Mouse (Mus musculus) E14TG2a.4 (cell line): ENCODE measurements around the gene Tnfrsf18.

Experiments
- H3K27me3 ChIP-seq: 2 replicates; pipeline ENCODE4 v1.6.1; 2014; ENCODE audit warnings: low read length, control low read depth; ENCODE audit not compliant: insufficient read depth
- H3K36me3 ChIP-seq: 2 replicates; pipeline ENCODE4 v1.6.1; 2014; ENCODE audit warnings: low read length, control low read depth; ENCODE audit not compliant: insufficient read depth
- H3K4me1 ChIP-seq: replicated peaks from 2 replicates; pipeline ENCODE4 v1.6.1; 2014; ENCODE audit warnings: low read depth, low read length, control low read depth
- H3K4me3 ChIP-seq: replicated peaks from 2 replicates; pipeline ENCODE4 v1.5.1; 2014; ENCODE audit warnings: mild to moderate bottlenecking, low read length
- H3K9me3 ChIP-seq: 2 replicates; pipeline ENCODE4 v1.6.1; 2014; ENCODE audit warnings: low read length, control low read depth
- CTCF ChIP-seq: conservative IDR thresholded peaks from 2 replicates; pipeline ENCODE4 v1.5.1; 2014; ENCODE audit warnings: low read length
- NANOG ChIP-seq: IDR thresholded peaks from 2 replicates; pipeline ENCODE4 v1.6.1; 2014; ENCODE audit warnings: borderline replicate concordance, low read length, mixed read lengths
- POU5F1 ChIP-seq: IDR thresholded peaks from 2 replicates; pipeline ENCODE4 v1.6.1; 2014; ENCODE audit warnings: low read length, borderline replicate concordance

Tnfrsf18 gene

GRCm38 (mm10) chr4:156044754-156045153, 18.8 kb downstream of the Tnfrsf18 start:
- no peaks in the 10 kb centered on the region for H3K36me3 ChIP-seq
- H3K9me3 ChIP-seq: no peaks in the 10 kb centered on the region
- peaks cover 23% of the 10 kb centered on the region for H3K4me1 ChIP-seq
- TF ChIP-seq CTCF (no peak), POU5F1 (no peak), NANOG (no peak)
- peaks cover 12% of the 10 kb centered on the region for H3K27me3 ChIP-seq
- H3K4me3 ChIP-seq: no peak overlapping the region; the same call in 1 of the 2 replicates

- Histone ChIP-seq H3K9me3 (no peaks in the 10 kb centered on the region), H3K4me3 (no peak overlapping the region), H3K27me3 (peaks cover 14% of the 10 kb centered on the region), H3K36me3 (peaks cover 16% of the 10 kb centered on the region), H3K4me1 (peaks cover 24% of the 10 kb centered on the region)
- TF ChIP-seq POU5F1: no peak
- TF ChIP-seq CTCF: no peak
- TF ChIP-seq NANOG: no peak
Measured at GRCm38 (mm10) chr4:156049779-156050178, 23.8 kb downstream of the Tnfrsf18 start.

GRCm38 (mm10) chr4:156050391-156050980, 24.5 kb downstream of the Tnfrsf18 start:
- peaks cover 25% of the 10 kb centered on the region for H3K4me1 ChIP-seq
- TF ChIP-seq CTCF (no peak), POU5F1 (no peak), NANOG (no peak)
- peaks cover 22% of the 10 kb centered on the region for H3K36me3 ChIP-seq
- H3K9me3 ChIP-seq: no peaks in the 10 kb centered on the region
- no peak overlapping the region for H3K4me3 ChIP-seq
- H3K27me3 ChIP-seq: peaks cover 14% of the 10 kb centered on the region

- H3K4me1 ChIP-seq: peaks cover 32% of the 10 kb centered on the region
- H3K4me3 ChIP-seq: no peak overlapping the region
- H3K27me3 ChIP-seq: peaks cover 5% of the 10 kb centered on the region
- H3K36me3 ChIP-seq: peaks cover 39% of the 10 kb centered on the region
- no peaks in the 10 kb centered on the region for H3K9me3 ChIP-seq
- TF ChIP-seq NANOG (no peak), POU5F1 (no peak), CTCF (no peak)
Measured at GRCm38 (mm10) chr4:156053113-156053512, 27.1 kb downstream of the Tnfrsf18 start.

GRCm38 (mm10) chr4:156054130-156054529, 28.2 kb downstream of the Tnfrsf18 start:
- Histone ChIP-seq H3K27me3 (0 out of 2 replicates have a peak, but pooled peaks cover 2% of the 10 kb centered on the region), H3K4me1 (peaks cover 43% of the 10 kb centered on the region), H3K9me3 (no peaks in the 10 kb centered on the region), H3K4me3 (no peak overlapping the region), H3K36me3 (peaks cover 39% of the 10 kb centered on the region)
- TF ChIP-seq POU5F1: no peak
- TF ChIP-seq NANOG: no peak
- TF ChIP-seq CTCF: no peak

GRCm38 (mm10) chr4:156054606-156055005, 28.6 kb downstream of the Tnfrsf18 start:
- Histone ChIP-seq H3K36me3 (peaks cover 39% of the 10 kb centered on the region), H3K4me3 (no peak overlapping the region), H3K9me3 (no peaks in the 10 kb centered on the region), H3K27me3 (0 out of 2 replicates have a peak, but pooled peaks cover 2% of the 10 kb centered on the region), H3K4me1 (peaks cover 47% of the 10 kb centered on the region)
- TF ChIP-seq POU5F1 (no peak), CTCF (no peak), NANOG (no peak)

GRCm38 (mm10) chr4:156055173-156055572, 29.2 kb downstream of the Tnfrsf18 start:
- H3K36me3 ChIP-seq: peaks cover 39% of the 10 kb centered on the region
- peaks cover 52% of the 10 kb centered on the region for H3K4me1 ChIP-seq
- H3K27me3 ChIP-seq: 0 out of 2 replicates have a peak, but pooled peaks cover 2% of the 10 kb centered on the region
- TF ChIP-seq CTCF (no peak), NANOG (no peak), POU5F1 (no peak)
- no peaks in the 10 kb centered on the region for H3K9me3 ChIP-seq
- H3K4me3 ChIP-seq: peak overlapping the region; percentile 29; the same call in 1 of the 2 replicates

- peaks cover 39% of the 10 kb centered on the region for H3K36me3 ChIP-seq
- TF ChIP-seq POU5F1 (no peak), NANOG (no peak), CTCF (no peak)
- peak overlapping the region; percentile 76; the same call in 1 of the 2 replicates for H3K4me3 ChIP-seq
- H3K9me3 ChIP-seq: no peaks in the 10 kb centered on the region
- no peaks in the 10 kb centered on the region for H3K27me3 ChIP-seq
- peaks cover 56% of the 10 kb centered on the region for H3K4me1 ChIP-seq
Measured at GRCm38 (mm10) chr4:156057702-156058101, 31.7 kb downstream of the Tnfrsf18 start.
